Mouse (Mus musculus): ENCODE results near the gene Ippk. TPM values are rescaled to one million over a fixed set of nuclear protein-coding genes. Genes with fewer than 3 reads are reported as not detected.
A peak's percentile ranks its signal among the peaks of the same experiment; 100 is the strongest.

The Ippk gene
- 17.3 and 21.0 TPM in 2 replicates for polyA plus RNA-seq (2016; fragmentation: Nextera tagmentation; extraction: Ambion mirVana)

GRCm38 (mm10) chr13:49420754-49421605 is at the start of gene Ippk:
Gene Ippk (plus strand): TSS chr13:49421249.
- Histone ChIP-seq H3K27me3 (ENCODE audit: low read depth, poor library complexity, severe bottlenecking) (no peaks in the 10 kb centered on the region), H3K27ac (peak within 1 kb of the TSS; percentile 93), H3K4me1 (peaks cover 21% of the 10 kb centered on the region), H3K36me3 (peaks cover 2% of the 10 kb centered on the region; the same call in 1 of the 2 replicates), H3K9me3 (replicated peaks) (no peaks in the 10 kb centered on the region), H3K4me3 (peak within 1 kb of the TSS; percentile 90)
- DNase-seq (ENCODE audit: low spot score): peak; percentile 99
- under 1% methylated on average over 69 of the region's 69 CpGs for WGBS

GRCm38 (mm10) chr13:49371428-49371899 is 49.6 kb upstream of the Ippk start:
- Histone ChIP-seq H3K27me3 (ENCODE audit: low read depth, poor library complexity, severe bottlenecking) (no peaks in the 10 kb centered on the region), H3K4me1 (peaks cover 33% of the 10 kb centered on the region), H3K27ac (peak overlapping the region; percentile 61), H3K4me3 (no peak overlapping the region), H3K36me3 (peaks cover 72% of the 10 kb centered on the region), H3K9me3 (replicated peaks) (no peaks in the 10 kb centered on the region)
- no peak for DNase-seq (ENCODE audit: low spot score)
- WGBS: 8% methylated on average over 3 of the region's 3 CpGs

GRCm38 (mm10) chr13:49372370-49373060 is 48.5 kb upstream of the Ippk start:
- H3K27me3 ChIP-seq (ENCODE audit: low read depth, poor library complexity, severe bottlenecking): no peaks in the 10 kb centered on the region
- H3K4me3 ChIP-seq: no peak overlapping the region
- peaks cover 82% of the 10 kb centered on the region for H3K36me3 ChIP-seq
- no peaks in the 10 kb centered on the region for H3K9me3 ChIP-seq (replicated peaks)
- 0 out of 2 replicates have a peak overlapping the region, but pooled peaks have one; percentile 61 for H3K27ac ChIP-seq
- DNase-seq (ENCODE audit: low spot score): no peak
- peaks cover 33% of the 10 kb centered on the region for H3K4me1 ChIP-seq
- WGBS: 92% methylated on average over 9 of the region's 9 CpGs

DNA sequence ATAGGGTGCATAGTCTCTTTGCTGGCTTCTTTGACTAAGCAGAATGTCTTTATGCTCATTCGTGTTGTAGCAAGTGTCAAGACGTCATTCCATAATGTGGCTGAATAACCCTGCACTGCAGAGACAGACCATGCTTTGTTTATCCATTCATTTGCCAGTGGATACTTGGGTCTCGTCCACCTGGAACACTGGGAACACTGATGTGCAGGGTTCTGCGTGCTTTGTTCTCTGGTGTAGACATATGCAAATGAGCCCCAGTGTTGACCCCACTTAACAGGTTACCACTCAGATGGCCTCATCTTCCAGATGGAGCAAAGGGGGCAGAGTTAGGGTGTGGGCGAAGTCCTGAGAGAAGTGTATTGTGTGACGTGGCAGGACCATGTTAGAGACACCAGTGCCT is 46.7 kb upstream of the Ippk start:
- Histone ChIP-seq H3K27ac (no peak overlapping the region), H3K36me3 (peaks cover 98% of the 10 kb centered on the region), H3K4me1 (peaks cover 32% of the 10 kb centered on the region), H3K27me3 (ENCODE audit: low read depth, poor library complexity, severe bottlenecking) (no peaks in the 10 kb centered on the region), H3K9me3 (replicated peaks) (no peaks in the 10 kb centered on the region), H3K4me3 (no peak overlapping the region)
- 81% methylated on average over 6 of the region's 6 CpGs for WGBS
- no peak for DNase-seq (ENCODE audit: low spot score)

GRCm38 (mm10) chr13:49374730-49375129 is 46.3 kb upstream of the Ippk start:
- DNase-seq (ENCODE audit: low spot score): no peak
- Histone ChIP-seq H3K36me3 (peaks cover 98% of the 10 kb centered on the region), H3K27me3 (ENCODE audit: low read depth, poor library complexity, severe bottlenecking) (no peaks in the 10 kb centered on the region), H3K4me1 (peaks cover 28% of the 10 kb centered on the region), H3K9me3 (replicated peaks) (no peaks in the 10 kb centered on the region), H3K4me3 (no peak overlapping the region), H3K27ac (no peak overlapping the region)
- 85% methylated on average over 6 of the region's 6 CpGs for WGBS

- no peaks in the 10 kb centered on the region for H3K27me3 ChIP-seq (ENCODE audit: low read depth, poor library complexity, severe bottlenecking)
- DNase-seq (ENCODE audit: low spot score): no peak
- WGBS: 88% methylated on average over 6 of the region's 6 CpGs
- H3K27ac ChIP-seq: no peak overlapping the region
- H3K36me3 ChIP-seq: peaks cover 98% of the 10 kb centered on the region
- H3K9me3 ChIP-seq (replicated peaks): no peaks in the 10 kb centered on the region
- H3K4me1 ChIP-seq: peaks cover 6% of the 10 kb centered on the region
- H3K4me3 ChIP-seq: no peak overlapping the region
These were observed 43.4 kb upstream of the Ippk start for GRCm38 (mm10) chr13:49377608-49378007.

GRCm38 (mm10) chr13:49379301-49379700 is 41.7 kb upstream of the Ippk start:
- 96% methylated on average over 20 of the region's 20 CpGs for WGBS
- DNase-seq (ENCODE audit: low spot score): no peak
- H3K4me1 ChIP-seq: peaks cover 6% of the 10 kb centered on the region
- peaks cover 100% of the 10 kb centered on the region for H3K36me3 ChIP-seq
- H3K9me3 ChIP-seq (replicated peaks): no peaks in the 10 kb centered on the region
- H3K27ac ChIP-seq: no peak overlapping the region
- no peaks in the 10 kb centered on the region for H3K27me3 ChIP-seq (ENCODE audit: low read depth, poor library complexity, severe bottlenecking)
- no peak overlapping the region for H3K4me3 ChIP-seq

GRCm38 (mm10) chr13:49381230-49381629 is 39.8 kb upstream of the Ippk start:
- Histone ChIP-seq H3K4me1 (peaks cover 6% of the 10 kb centered on the region), H3K27ac (0 out of 2 replicates have a peak overlapping the region, but pooled peaks have one; percentile 20), H3K27me3 (ENCODE audit: low read depth, poor library complexity, severe bottlenecking) (no peaks in the 10 kb centered on the region), H3K9me3 (replicated peaks) (no peaks in the 10 kb centered on the region), H3K36me3 (peaks cover 98% of the 10 kb centered on the region), H3K4me3 (no peak overlapping the region)
- 21% methylated on average over 3 of the region's 3 CpGs for WGBS
- DNase-seq (ENCODE audit: low spot score): peak; percentile 85

GRCm38 (mm10) chr13:49382997-49383396 is 38.1 kb upstream of the Ippk start:
- DNase-seq (ENCODE audit: low spot score): no peak
- no peak overlapping the region for H3K4me3 ChIP-seq
- 95% methylated on average over 23 of the region's 23 CpGs for WGBS
- peaks cover 6% of the 10 kb centered on the region for H3K4me1 ChIP-seq
- no peaks in the 10 kb centered on the region for H3K27me3 ChIP-seq (ENCODE audit: low read depth, poor library complexity, severe bottlenecking)
- peaks cover 88% of the 10 kb centered on the region for H3K36me3 ChIP-seq
- H3K27ac ChIP-seq: no peak overlapping the region
- no peaks in the 10 kb centered on the region for H3K9me3 ChIP-seq (replicated peaks)

DNA sequence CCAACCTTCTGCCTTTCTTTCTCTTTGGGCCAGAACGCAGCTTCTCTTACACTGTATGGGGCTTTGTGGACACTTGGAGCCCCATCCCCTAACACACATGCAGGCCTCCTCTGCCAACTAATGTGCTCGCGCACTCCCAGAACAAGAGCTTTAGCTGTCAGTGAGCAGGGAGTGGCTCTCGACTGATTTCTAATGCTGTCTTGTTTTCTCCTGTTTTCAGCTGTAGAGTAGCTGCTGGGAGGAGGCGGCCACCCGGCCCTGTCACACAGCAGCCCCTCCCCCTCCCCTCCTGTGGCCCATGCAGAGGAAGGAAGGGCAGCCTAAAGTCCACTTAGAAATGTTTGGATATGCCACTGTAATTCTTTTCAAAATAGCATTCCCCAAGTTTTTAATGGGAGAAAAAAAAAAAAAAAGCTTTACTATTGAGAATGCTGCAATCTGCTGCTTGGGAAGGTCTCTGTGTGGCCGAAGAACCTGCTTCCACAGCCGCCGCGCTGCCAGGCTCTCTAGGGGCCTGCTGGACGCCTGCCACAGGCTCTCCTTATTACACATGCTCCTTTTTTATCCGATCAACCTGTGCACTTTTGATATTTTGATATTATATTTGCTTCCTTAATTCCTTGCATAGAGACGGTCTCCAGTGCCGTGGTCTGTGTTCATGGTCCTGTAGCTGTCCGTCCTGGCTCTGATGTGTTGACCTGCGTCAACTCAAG is 36.1 kb upstream of the Ippk start:
- H3K9me3 ChIP-seq (replicated peaks): no peaks in the 10 kb centered on the region
- H3K36me3 ChIP-seq: peaks cover 74% of the 10 kb centered on the region
- 86% methylated on average over 16 of the region's 16 CpGs for WGBS
- no peak overlapping the region for H3K27ac ChIP-seq
- no peak overlapping the region for H3K4me3 ChIP-seq
- no peaks in the 10 kb centered on the region for H3K27me3 ChIP-seq (ENCODE audit: low read depth, poor library complexity, severe bottlenecking)
- DNase-seq (ENCODE audit: low spot score): no peak
- H3K4me1 ChIP-seq: peaks cover 6% of the 10 kb centered on the region

- Histone ChIP-seq H3K36me3 (peaks cover 29% of the 10 kb centered on the region), H3K4me1 (no peaks in the 10 kb centered on the region), H3K27me3 (ENCODE audit: low read depth, poor library complexity, severe bottlenecking) (no peaks in the 10 kb centered on the region), H3K27ac (no peak overlapping the region), H3K9me3 (replicated peaks) (no peaks in the 10 kb centered on the region), H3K4me3 (no peak overlapping the region)
- 97% methylated on average over 2 of the region's 2 CpGs for WGBS
- DNase-seq (ENCODE audit: low spot score): no peak
These were observed 29.7 kb upstream of the Ippk start for GRCm38 (mm10) chr13:49391374-49391773.

DNA sequence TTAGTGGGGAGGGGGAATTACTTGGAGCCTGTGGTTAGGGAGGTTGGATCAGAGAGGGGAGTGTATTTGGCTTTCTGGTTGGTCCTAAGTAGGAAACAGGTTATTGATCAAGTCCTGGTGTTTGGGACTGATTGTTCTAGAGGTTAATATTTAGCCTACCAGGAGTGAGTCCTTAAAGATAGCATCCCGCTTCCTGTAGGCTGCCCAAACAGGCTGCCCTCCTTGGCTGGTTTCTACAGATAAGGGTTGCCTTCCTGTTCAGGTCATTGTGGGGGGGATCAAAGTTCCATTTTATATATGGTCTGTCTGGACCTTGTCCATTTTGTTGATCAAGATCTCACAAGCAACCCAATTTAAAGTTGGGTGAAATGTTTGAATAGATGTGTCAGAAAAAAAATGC is 27.5 kb upstream of the Ippk start:
- no peaks in the 10 kb centered on the region for H3K27me3 ChIP-seq (ENCODE audit: low read depth, poor library complexity, severe bottlenecking)
- peaks cover 21% of the 10 kb centered on the region for H3K36me3 ChIP-seq
- H3K4me3 ChIP-seq: no peak overlapping the region
- no peaks in the 10 kb centered on the region for H3K4me1 ChIP-seq
- H3K27ac ChIP-seq: no peak overlapping the region
- no peaks in the 10 kb centered on the region for H3K9me3 ChIP-seq (replicated peaks)
- DNase-seq (ENCODE audit: low spot score): no peak
- WGBS: 91% methylated on average over 1 of the region's 1 CpGs
